Mouse (Mus musculus) liver, postnatal 0 days (tissue): ENCODE measurements at regions not wholly inside any gene's neighbourhood (a gene's known extent, or its start where the extent isn't known, plus 50 kb on each side); places are given as distances from the start of the nearest gene placed in this dataset.

Source experiments
- CTCF ChIP-seq: sonication (generic); IDR thresholded peaks from 2 replicates; pipeline ENCODE4 v1.5.1; 2016; ENCODE audit warnings: antibody characterized with exemption, low read depth
- EP300 ChIP-seq: IDR thresholded peaks from 2 replicates; pipeline ENCODE4 v1.6.1; 2016; ENCODE audit warnings: antibody characterized with exemption, low read depth, mild to moderate bottlenecking

- TF ChIP-seq CTCF, result no peak
- TF ChIP-seq EP300, result no peak
Observed at GRCm38 (mm10) chr2:178691190-178691864, 261.0 kb downstream of the Cdh26 start.
